Mouse (Mus musculus): ENCODE results near the gene Crcp. TPM values are rescaled to one million over a fixed set of nuclear protein-coding genes. Genes with fewer than 3 reads are reported as not detected.

Crcp gene
- polyA plus RNA-seq, 1 experiment from 2014 or later: 31.0 TPM

DNA sequence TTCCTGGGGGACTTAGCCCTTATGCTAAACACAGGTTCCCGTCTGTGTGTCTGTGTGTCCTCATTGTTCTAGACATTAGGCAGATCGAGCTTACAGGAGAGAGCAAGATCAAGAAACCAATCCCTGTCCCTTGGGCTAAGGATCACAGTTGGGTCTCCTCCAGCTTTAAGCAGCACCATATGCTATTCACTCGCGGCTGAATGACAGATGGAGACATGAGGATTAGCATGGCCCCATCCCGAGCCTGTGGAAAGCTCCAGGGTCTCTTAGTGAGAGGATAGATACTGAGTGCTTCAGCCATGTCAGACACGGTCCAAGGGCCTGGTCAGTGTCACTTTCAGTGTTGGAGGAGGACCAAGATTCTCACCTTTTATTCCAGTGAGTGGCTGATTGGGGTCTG lies 21.3 kb downstream of the Crcp start:
- H3K4me3 ChIP-seq (ENCODE audit: low read depth, low read length): no peak overlapping the region
- ATAC-seq (no peak), DNase-seq (ENCODE audit: low spot score) (no peak)
- H3K4me1 ChIP-seq (ENCODE audit: insufficient read depth, low read depth, low read length): no peaks in the 10 kb centered on the region
- H3K4me2 ChIP-seq (replicated peaks; ENCODE audit: low read depth, low read length): no peak overlapping the region
- H3K9me3 ChIP-seq (ENCODE audit: low read length): no peaks in the 10 kb centered on the region
- no peaks in the 10 kb centered on the region for H3K27me3 ChIP-seq (replicated peaks; ENCODE audit: insufficient read depth, low read length)
- 67% methylated on average over 6 of the region's 6 CpGs for WGBS
- no peak overlapping the region for H3K27ac ChIP-seq (ENCODE audit: low read length)
- H3K36me3 ChIP-seq (ENCODE audit: insufficient read depth, low read length): peaks cover 16% of the 10 kb centered on the region
- TF ChIP-seq CTCF (IDR thresholded peaks at IDR 0.05) (no peak), EP300 (IDR thresholded peaks at IDR 0.05) (no peak)
- H3K9ac ChIP-seq (replicated peaks; ENCODE audit: low read depth): no peak overlapping the region

DNA sequence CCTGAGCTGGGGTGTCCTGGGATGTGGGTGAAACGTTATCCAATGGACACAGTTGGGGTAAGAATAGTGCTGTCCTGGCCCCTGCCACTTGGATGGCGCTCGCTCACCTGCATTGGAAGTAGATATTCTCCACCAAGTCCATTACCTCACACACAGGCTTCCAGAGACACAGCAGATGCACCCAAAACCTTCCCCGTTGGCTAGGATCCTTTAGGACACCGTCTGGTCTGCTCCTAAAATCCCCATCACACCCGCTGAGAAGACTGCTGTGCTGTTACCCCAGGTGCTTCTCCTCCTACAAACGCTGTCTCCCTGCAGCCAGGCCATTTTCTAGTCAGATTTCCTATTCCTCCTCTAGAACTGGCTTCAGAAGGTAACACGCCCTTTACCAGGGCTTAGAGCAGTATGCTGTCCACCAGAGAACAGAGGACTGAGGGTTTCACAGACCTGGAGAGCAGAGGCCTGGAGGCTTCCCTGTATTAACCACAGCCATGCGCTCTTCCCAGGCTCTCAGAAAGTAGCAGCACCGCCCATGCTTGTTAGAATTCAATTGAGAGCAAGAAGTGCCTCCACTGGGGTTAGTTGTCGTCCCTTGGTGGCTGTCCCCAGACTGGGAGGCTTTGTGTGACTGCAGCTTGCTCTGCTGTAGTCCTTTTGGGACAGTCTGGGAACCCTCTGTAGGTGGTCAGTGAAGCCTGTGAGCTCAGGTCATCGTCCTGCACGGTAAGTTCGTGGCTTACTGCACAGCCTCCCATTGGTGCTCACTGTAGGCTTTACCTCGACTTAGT lies 22.2 kb downstream of the Crcp start:
- WGBS: 89% methylated on average over 15 of the region's 15 CpGs
- H3K36me3 ChIP-seq (ENCODE audit: insufficient read depth, low read length): peaks cover 16% of the 10 kb centered on the region
- H3K27me3 ChIP-seq (replicated peaks; ENCODE audit: insufficient read depth, low read length): no peaks in the 10 kb centered on the region
- no peak overlapping the region for H3K27ac ChIP-seq (ENCODE audit: low read length)
- no peaks in the 10 kb centered on the region for H3K4me1 ChIP-seq (ENCODE audit: insufficient read depth, low read depth, low read length)
- no peak overlapping the region for H3K4me2 ChIP-seq (replicated peaks; ENCODE audit: low read depth, low read length)
- no peak overlapping the region for H3K4me3 ChIP-seq (ENCODE audit: low read depth, low read length)
- TF ChIP-seq EP300 (IDR thresholded peaks at IDR 0.05) (no peak), CTCF (IDR thresholded peaks at IDR 0.05) (no peak)
- no peaks in the 10 kb centered on the region for H3K9me3 ChIP-seq (ENCODE audit: low read length)
- no peak overlapping the region for H3K9ac ChIP-seq (replicated peaks; ENCODE audit: low read depth)
- DNase-seq (ENCODE audit: low spot score): no peak
- no peak for ATAC-seq

GRCm38 (mm10) chr5:130052510-130052909 lies 23.4 kb downstream of the Crcp start:
- ATAC-seq: no peak
- Histone ChIP-seq H3K4me2 (replicated peaks; ENCODE audit: low read depth, low read length) (no peak overlapping the region), H3K9me3 (ENCODE audit: low read length) (no peaks in the 10 kb centered on the region), H3K4me1 (ENCODE audit: insufficient read depth, low read depth, low read length) (no peaks in the 10 kb centered on the region), H3K36me3 (ENCODE audit: insufficient read depth, low read length) (peaks cover 9% of the 10 kb centered on the region), H3K27ac (ENCODE audit: low read length) (no peak overlapping the region), H3K27me3 (replicated peaks; ENCODE audit: insufficient read depth, low read length) (no peaks in the 10 kb centered on the region), H3K9ac (replicated peaks; ENCODE audit: low read depth) (no peak overlapping the region), H3K4me3 (ENCODE audit: low read depth, low read length) (no peak overlapping the region)
- TF ChIP-seq EP300 (IDR thresholded peaks at IDR 0.05) (no peak), CTCF (IDR thresholded peaks at IDR 0.05) (no peak)
- DNase-seq (ENCODE audit: low spot score): no peak
- WGBS: 84% methylated on average over 5 of the region's 5 CpGs

DNA sequence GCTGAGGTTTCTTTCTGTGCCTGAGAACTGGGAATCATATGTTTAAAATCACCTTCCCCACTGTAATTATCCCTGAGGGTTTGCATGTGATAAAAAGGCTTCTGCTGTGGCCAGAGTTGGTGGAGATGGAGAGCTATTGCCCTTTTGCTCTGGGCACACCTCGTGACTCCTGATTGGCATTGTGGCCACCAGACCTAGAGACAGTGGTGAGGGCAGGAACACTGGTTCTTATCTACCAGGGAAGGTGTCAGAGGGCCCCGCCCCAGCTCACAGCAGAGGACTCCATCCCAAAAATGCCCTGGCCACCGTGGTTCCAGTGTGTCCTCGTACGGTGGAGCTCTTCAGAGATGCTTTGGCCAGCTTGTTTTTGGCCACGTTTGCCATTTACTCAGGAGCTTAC lies 23.9 kb downstream of the Crcp start:
- Histone ChIP-seq H3K9me3 (ENCODE audit: low read length) (no peaks in the 10 kb centered on the region), H3K4me2 (replicated peaks; ENCODE audit: low read depth, low read length) (no peak overlapping the region), H3K36me3 (ENCODE audit: insufficient read depth, low read length) (peaks cover 9% of the 10 kb centered on the region; the same call in 1 of the 2 replicates), H3K4me3 (ENCODE audit: low read depth, low read length) (no peak overlapping the region), H3K27me3 (replicated peaks; ENCODE audit: insufficient read depth, low read length) (no peaks in the 10 kb centered on the region), H3K27ac (ENCODE audit: low read length) (no peak overlapping the region), H3K4me1 (ENCODE audit: insufficient read depth, low read depth, low read length) (no peaks in the 10 kb centered on the region), H3K9ac (replicated peaks; ENCODE audit: low read depth) (no peak overlapping the region)
- no peak for TF ChIP-seq EP300 (IDR thresholded peaks at IDR 0.05)
- no peak for TF ChIP-seq CTCF (IDR thresholded peaks at IDR 0.05)
- WGBS: 93% methylated on average over 6 of the region's 6 CpGs
- ATAC-seq: no peak
- no peak for DNase-seq (ENCODE audit: low spot score)

- no peak for ATAC-seq
These were observed 26.6 kb downstream of the Crcp start for GRCm38 (mm10) chr5:130055688-130056087.

DNA sequence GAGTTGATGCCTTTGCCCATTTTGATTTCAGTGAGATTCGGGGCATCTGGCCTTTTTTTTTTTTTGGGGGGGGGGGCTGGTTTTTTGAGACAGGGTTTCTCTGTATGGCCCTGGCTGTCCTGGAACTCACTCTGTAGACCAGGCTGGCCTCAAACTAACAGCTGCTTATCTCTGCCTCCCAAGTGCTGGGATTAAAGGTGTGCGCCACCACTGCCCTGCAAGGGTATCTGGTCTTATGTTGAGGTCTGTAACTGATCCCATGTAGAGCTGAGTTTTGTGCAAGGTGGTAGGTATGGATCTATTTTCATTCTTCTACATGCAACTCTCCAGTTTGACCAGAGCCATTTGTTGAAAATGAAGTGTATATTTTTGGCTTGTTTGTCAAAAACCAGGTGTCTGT lies 27.2 kb downstream of the Crcp start:
- ATAC-seq (no peak), DNase-seq (ENCODE audit: low spot score) (no peak)
- Histone ChIP-seq H3K4me2 (replicated peaks; ENCODE audit: low read depth, low read length) (no peak overlapping the region), H3K4me1 (ENCODE audit: insufficient read depth, low read depth, low read length) (no peaks in the 10 kb centered on the region), H3K36me3 (ENCODE audit: insufficient read depth, low read length) (0 out of 2 replicates have a peak, but pooled peaks cover 5% of the 10 kb centered on the region), H3K27ac (ENCODE audit: low read length) (no peak overlapping the region), H3K27me3 (replicated peaks; ENCODE audit: insufficient read depth, low read length) (no peaks in the 10 kb centered on the region), H3K9me3 (ENCODE audit: low read length) (no peaks in the 10 kb centered on the region), H3K4me3 (ENCODE audit: low read depth, low read length) (no peak overlapping the region), H3K9ac (replicated peaks; ENCODE audit: low read depth) (no peak overlapping the region)
- 89% methylated on average over 2 of the region's 2 CpGs for WGBS
- TF ChIP-seq CTCF (IDR thresholded peaks at IDR 0.05) (no peak), EP300 (IDR thresholded peaks at IDR 0.05) (no peak)

More at GRCm38 (mm10) chr5:130055688-130056087, 26.6 kb downstream of the Crcp start:
- Histone ChIP-seq H3K36me3 (ENCODE audit: insufficient read depth, low read length) (0 out of 2 replicates have a peak, but pooled peaks cover 5% of the 10 kb centered on the region), H3K4me3 (ENCODE audit: low read depth, low read length) (no peak overlapping the region), H3K4me1 (ENCODE audit: insufficient read depth, low read depth, low read length) (no peaks in the 10 kb centered on the region), H3K9me3 (ENCODE audit: low read length) (no peaks in the 10 kb centered on the region), H3K27me3 (replicated peaks; ENCODE audit: insufficient read depth, low read length) (no peaks in the 10 kb centered on the region), H3K27ac (ENCODE audit: low read length) (no peak overlapping the region), H3K9ac (replicated peaks; ENCODE audit: low read depth) (no peak overlapping the region), H3K4me2 (replicated peaks; ENCODE audit: low read depth, low read length) (no peak overlapping the region)
- DNase-seq (ENCODE audit: low spot score): no peak
- 97% methylated on average over 4 of the region's 4 CpGs for WGBS
- TF ChIP-seq CTCF (IDR thresholded peaks at IDR 0.05): no peak
- TF ChIP-seq EP300 (IDR thresholded peaks at IDR 0.05): no peak
